Mouse (Mus musculus): Measurements from ENCODE around the gene Olfr1312. TPM values are rescaled to one million over a fixed set of nuclear protein-coding genes. Genes with fewer than 3 reads are reported as not detected.

Gene Olfr1312
- total and polyA plus RNA-seq, 3 experiments, result not detected

DNA sequence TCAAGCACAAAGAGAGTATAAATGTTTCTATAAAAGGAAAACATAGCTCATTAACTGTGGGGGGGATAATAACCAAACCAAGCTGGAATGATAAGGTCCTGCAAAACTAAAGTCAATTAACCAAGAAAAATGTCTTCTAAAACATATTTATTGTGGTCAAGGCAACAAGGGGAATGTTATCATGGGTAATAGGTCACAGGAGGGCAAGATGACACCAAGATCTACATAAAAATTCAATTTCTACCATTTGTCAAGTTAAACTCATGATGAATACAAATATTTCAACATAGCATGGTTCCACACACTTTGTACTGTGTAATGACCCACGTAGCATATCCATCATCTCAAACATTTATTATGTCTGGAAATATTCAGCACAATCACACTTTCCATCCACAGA lies 59.9 kb downstream of the Olfr1312 start, which contains the start of gene Olfr1309:
Gene Olfr1309, minus strand, starts transcription at position 101 of the 400 bp plus-strand sequence.
- H3K4me1 ChIP-seq (ENCODE audit: control insufficient read depth in 1 of 2, insufficient read depth in 2 of 2), result no peaks in the 10 kb centered on the region
- H3K27me3 ChIP-seq (replicated peaks), result peaks cover 8% of the 10 kb centered on the region
- no peak within 1 kb of the TSS for H3K9ac ChIP-seq (ENCODE audit: insufficient read depth, low read depth)
- dilution Hi-C loops (cut with MboI; ENCODE audit: extremely low pct_ligation_motif_present, extremely low pct_unique_long_range_greater_than_20kb, low sequenced_read_pairs), result no loop called here
- in situ Hi-C loops (cut with MboI; ENCODE audit: low pct_ligation_motif_present, low pct_unique_long_range_greater_than_20kb, low sequenced_read_pairs), result no loop called here
- H3K9me3 ChIP-seq (replicated peaks; ENCODE audit: low read length), result no peaks in the 10 kb centered on the region
- H3K4me3 ChIP-seq (replicated peaks in 1 of 3; ENCODE audit: low read depth in 2 of 3, low read length in 2 of 3, poor library complexity in 1 of 3), result no peak within 1 kb of the TSS
- H3K4me2 ChIP-seq (ENCODE audit: insufficient read depth, low read depth, poor library complexity, severe bottlenecking), result no peak within 1 kb of the TSS
- no peak for TF ChIP-seq MYC (IDR thresholded peaks at IDR 0.05; ENCODE audit: low read depth, low read length)
- no peak for TF ChIP-seq ELF1 (IDR thresholded peaks at IDR 0.05; ENCODE audit: low read depth, low read length)
- TF ChIP-seq JUND (conservative IDR thresholded peaks at IDR 0.05; ENCODE audit: low read depth, low read length), result no peak
- TF ChIP-seq CHD2 (IDR thresholded peaks at IDR 0.05; ENCODE audit: low read length), result no peak
- TF ChIP-seq EP300 (IDR thresholded peaks at IDR 0.05; ENCODE audit: low read length), result no peak
- no peak for TF ChIP-seq ETS1 (conservative IDR thresholded peaks at IDR 0.05; ENCODE audit: low read depth, low read length)
- no peak for TF ChIP-seq USF1 (IDR thresholded peaks at IDR 0.05; ENCODE audit: low read depth, low read length)
- no peak for TF ChIP-seq PAX5 (IDR thresholded peaks at IDR 0.05; ENCODE audit: low read length)
- no peak for TF ChIP-seq TBP (conservative IDR thresholded peaks at IDR 0.05; ENCODE audit: low read depth, low read length)
- TF ChIP-seq ZC3H11A (IDR thresholded peaks at IDR 0.05; ENCODE audit: low read depth, low read length), result no peak
- TF ChIP-seq ZMIZ1 (IDR thresholded peaks at IDR 0.05; ENCODE audit: low read depth, low read length), result no peak
- no peak for TF ChIP-seq MAFK (IDR thresholded peaks at IDR 0.05; ENCODE audit: insufficient replicate concordance, low read length)
- TF ChIP-seq SMC3 (IDR thresholded peaks at IDR 0.05; ENCODE audit: low read depth, low read length), result no peak
- TF ChIP-seq POLR2AphosphoS2 (IDR thresholded peaks at IDR 0.05; ENCODE audit: low read depth, low read length), result no peak
- H3K36me3 ChIP-seq (replicated peaks in 1 of 2; ENCODE audit: control insufficient read depth in 1 of 2, insufficient read depth in 1 of 2, low read length in 1 of 2), result no peaks in the 10 kb centered on the region
- DNase-seq (ENCODE audit: extremely low read depth), result no peak
- no peak within 1 kb of the TSS for H3K27ac ChIP-seq (ENCODE audit: insufficient read depth, low read depth)
- H3K79me2 ChIP-seq (replicated peaks; ENCODE audit: control insufficient read depth, extremely low read depth, insufficient read depth, poor library complexity, severe bottlenecking), result no peaks in the 10 kb centered on the region

Other genes starting within 250 kb of the Olfr1312 start
- not detected in 2 replicates for gene Olfr1303, start 229.9 kb downstream of the Olfr1312 start, total RNA-seq (2012; rRNA removed)
- not detected in 2 replicates for gene Olfr1303, start 229.9 kb downstream of the Olfr1312 start, total RNA-seq (2014; rRNA removed)
- not detected in 2 replicates for gene Olfr1303, start 229.9 kb downstream of the Olfr1312 start, polyA plus RNA-seq (2012; ENCODE audit: insufficient read length, low read depth)
- gene Olfr1305, start 173.1 kb downstream of the Olfr1312 start, total RNA-seq (2012; rRNA removed), result not detected in 2 replicates
- not detected in 2 replicates for gene Olfr1305, start 173.1 kb downstream of the Olfr1312 start, total RNA-seq (2014; rRNA removed)
- not detected in 2 replicates for gene Olfr1305, start 173.1 kb downstream of the Olfr1312 start, polyA plus RNA-seq (2012; ENCODE audit: insufficient read length, low read depth)
- gene Olfr1306, start 134.0 kb downstream of the Olfr1312 start, total RNA-seq (2012; rRNA removed), result not detected in 2 replicates
- gene Olfr1306, start 134.0 kb downstream of the Olfr1312 start, total RNA-seq (2014; rRNA removed), result not detected in 2 replicates
- not detected in 2 replicates for gene Olfr1306, start 134.0 kb downstream of the Olfr1312 start, polyA plus RNA-seq (2012; ENCODE audit: insufficient read length, low read depth)
- gene Olfr1307, start 100.8 kb downstream of the Olfr1312 start, total RNA-seq (2012; rRNA removed), result not detected in 2 replicates
- gene Olfr1307, start 100.8 kb downstream of the Olfr1312 start, total RNA-seq (2014; rRNA removed), result not detected in 2 replicates
- not detected in 2 replicates for gene Olfr1307, start 100.8 kb downstream of the Olfr1312 start, polyA plus RNA-seq (2012; ENCODE audit: insufficient read length, low read depth)
- gene Olfr1308, start 85.3 kb downstream of the Olfr1312 start, total RNA-seq (2012; rRNA removed), result not detected in 2 replicates
- gene Olfr1308, start 85.3 kb downstream of the Olfr1312 start, total RNA-seq (2014; rRNA removed), result not detected in 2 replicates
- not detected in 2 replicates for gene Olfr1308, start 85.3 kb downstream of the Olfr1312 start, polyA plus RNA-seq (2012; ENCODE audit: insufficient read length, low read depth)
- not detected in 2 replicates for gene Olfr1309, start 60.0 kb downstream of the Olfr1312 start, total RNA-seq (2012; rRNA removed)
- gene Olfr1309, start 60.0 kb downstream of the Olfr1312 start, total RNA-seq (2014; rRNA removed), result not detected in 2 replicates
- gene Olfr1309, start 60.0 kb downstream of the Olfr1312 start, polyA plus RNA-seq (2012; ENCODE audit: insufficient read length, low read depth), result not detected in 2 replicates
- gene Olfr1310, start 37.5 kb downstream of the Olfr1312 start, total RNA-seq (2012; rRNA removed), result not detected in 2 replicates
- gene Olfr1310, start 37.5 kb downstream of the Olfr1312 start, total RNA-seq (2014; rRNA removed), result not detected in 2 replicates
- gene Olfr1310, start 37.5 kb downstream of the Olfr1312 start, polyA plus RNA-seq (2012; ENCODE audit: insufficient read length, low read depth), result not detected in 2 replicates
- gene Olfr1311, start 25.8 kb downstream of the Olfr1312 start, total RNA-seq (2012; rRNA removed), result not detected in 2 replicates
- not detected in 2 replicates for gene Olfr1311, start 25.8 kb downstream of the Olfr1312 start, total RNA-seq (2014; rRNA removed)
- not detected in 2 replicates for gene Olfr1311, start 25.8 kb downstream of the Olfr1312 start, polyA plus RNA-seq (2012; ENCODE audit: insufficient read length, low read depth)
- gene Olfr1313, start 27.6 kb upstream of the Olfr1312 start, total RNA-seq (2012; rRNA removed), result not detected in 2 replicates
- not detected in 2 replicates for gene Olfr1313, start 27.6 kb upstream of the Olfr1312 start, total RNA-seq (2014; rRNA removed)
- not detected in 2 replicates for gene Olfr1313, start 27.6 kb upstream of the Olfr1312 start, polyA plus RNA-seq (2012; ENCODE audit: insufficient read length, low read depth)
- not detected in 2 replicates for gene Olfr1314, start 46.5 kb upstream of the Olfr1312 start, total RNA-seq (2012; rRNA removed)
- not detected in 2 replicates for gene Olfr1314, start 46.5 kb upstream of the Olfr1312 start, total RNA-seq (2014; rRNA removed)
- not detected in 2 replicates for gene Olfr1314, start 46.5 kb upstream of the Olfr1312 start, polyA plus RNA-seq (2012; ENCODE audit: insufficient read length, low read depth)
- gene Olfr1315-ps1, start 65.2 kb upstream of the Olfr1312 start, total RNA-seq (2012; rRNA removed), result not detected in 2 replicates
- not detected in 2 replicates for gene Olfr1315-ps1, start 65.2 kb upstream of the Olfr1312 start, total RNA-seq (2014; rRNA removed)
- not detected in 2 replicates for gene Olfr1315-ps1, start 65.2 kb upstream of the Olfr1312 start, polyA plus RNA-seq (2012; ENCODE audit: insufficient read length, low read depth)
- gene Olfr1316, start 84.7 kb upstream of the Olfr1312 start, total RNA-seq (2012; rRNA removed), result not detected in 2 replicates
- gene Olfr1316, start 84.7 kb upstream of the Olfr1312 start, total RNA-seq (2014; rRNA removed), result not detected in 2 replicates
- gene Olfr1316, start 84.7 kb upstream of the Olfr1312 start, polyA plus RNA-seq (2012; ENCODE audit: insufficient read length, low read depth), result not detected in 2 replicates
- not detected in 2 replicates for gene Olfr1317, start 90.1 kb upstream of the Olfr1312 start, total RNA-seq (2012; rRNA removed)
- not detected in 2 replicates for gene Olfr1317, start 90.1 kb upstream of the Olfr1312 start, total RNA-seq (2014; rRNA removed)
- not detected in 2 replicates for gene Olfr1317, start 90.1 kb upstream of the Olfr1312 start, polyA plus RNA-seq (2012; ENCODE audit: insufficient read length, low read depth)
- not detected in 2 replicates for gene Olfr1318, start 104.0 kb upstream of the Olfr1312 start, total RNA-seq (2012; rRNA removed)
- gene Olfr1318, start 104.0 kb upstream of the Olfr1312 start, total RNA-seq (2014; rRNA removed), result not detected in 2 replicates
- not detected in 2 replicates for gene Olfr1318, start 104.0 kb upstream of the Olfr1312 start, polyA plus RNA-seq (2012; ENCODE audit: insufficient read length, low read depth)
- gene Lpcat4, start 189.2 kb upstream of the Olfr1312 start, total RNA-seq (2012; rRNA removed), result 17.2 and 19.9 TPM in 2 replicates
- 10.7 and 12.3 TPM in 2 replicates for gene Lpcat4, start 189.2 kb upstream of the Olfr1312 start, total RNA-seq (2014; rRNA removed)
- gene Lpcat4, start 189.2 kb upstream of the Olfr1312 start, polyA plus RNA-seq (2012; ENCODE audit: insufficient read length, low read depth), result 66.8 and 75.2 TPM in 2 replicates
- 0.04 TPM in 1 of 2 replicates, not detected in the other for gene Nutm1, start 209.1 kb upstream of the Olfr1312 start, total RNA-seq (2012; rRNA removed)
- not detected in 2 replicates for gene Nutm1, start 209.1 kb upstream of the Olfr1312 start, total RNA-seq (2014; rRNA removed)
- gene Nutm1, start 209.1 kb upstream of the Olfr1312 start, polyA plus RNA-seq (2012; ENCODE audit: insufficient read length, low read depth), result 0.08 TPM in 1 of 2 replicates, not detected in the other
- gene Nop10, start 211.7 kb upstream of the Olfr1312 start, total RNA-seq (2012; rRNA removed), result 239 and 308 TPM in 2 replicates
- gene Nop10, start 211.7 kb upstream of the Olfr1312 start, total RNA-seq (2014; rRNA removed), result 448 and 507 TPM in 2 replicates
- 226 and 251 TPM in 2 replicates for gene Nop10, start 211.7 kb upstream of the Olfr1312 start, polyA plus RNA-seq (2012; ENCODE audit: insufficient read length, low read depth)
- 10.5 and 14.8 TPM in 2 replicates for gene Slc12a6, start 215.6 kb upstream of the Olfr1312 start, total RNA-seq (2012; rRNA removed)
- 7.8 and 8.2 TPM in 2 replicates for gene Slc12a6, start 215.6 kb upstream of the Olfr1312 start, total RNA-seq (2014; rRNA removed)
- gene Slc12a6, start 215.6 kb upstream of the Olfr1312 start, polyA plus RNA-seq (2012; ENCODE audit: insufficient read length, low read depth), result 9.1 and 10.5 TPM in 2 replicates
- gene Gm21985, start 216.1 kb upstream of the Olfr1312 start, total RNA-seq (2012; rRNA removed), result not detected in 2 replicates
- gene Gm21985, start 216.1 kb upstream of the Olfr1312 start, total RNA-seq (2014; rRNA removed), result 0.51 TPM in 1 of 2 replicates, not detected in the other
- not detected in 2 replicates for gene Gm21985, start 216.1 kb upstream of the Olfr1312 start, polyA plus RNA-seq (2012; ENCODE audit: insufficient read length, low read depth)